Mouse (Mus musculus) CH12F3 (cell line): ENCODE measurements around the gene Ewsr1.
"Not testable (repeated sequence)": the region's sequence is repeated elsewhere in the genome, so short reads cannot be mapped to it uniquely, and the experiment has no call there.

ENCODE experiments used
- in situ Hi-C: fragments of 300-500 bp; cut with MboI; formaldehyde crosslinking; loops from 2 replicates; pipeline ENCODE4 v1.14.3; 2020; ENCODE audit warnings: low sequenced_read_pairs

The Ewsr1 gene

DNA sequence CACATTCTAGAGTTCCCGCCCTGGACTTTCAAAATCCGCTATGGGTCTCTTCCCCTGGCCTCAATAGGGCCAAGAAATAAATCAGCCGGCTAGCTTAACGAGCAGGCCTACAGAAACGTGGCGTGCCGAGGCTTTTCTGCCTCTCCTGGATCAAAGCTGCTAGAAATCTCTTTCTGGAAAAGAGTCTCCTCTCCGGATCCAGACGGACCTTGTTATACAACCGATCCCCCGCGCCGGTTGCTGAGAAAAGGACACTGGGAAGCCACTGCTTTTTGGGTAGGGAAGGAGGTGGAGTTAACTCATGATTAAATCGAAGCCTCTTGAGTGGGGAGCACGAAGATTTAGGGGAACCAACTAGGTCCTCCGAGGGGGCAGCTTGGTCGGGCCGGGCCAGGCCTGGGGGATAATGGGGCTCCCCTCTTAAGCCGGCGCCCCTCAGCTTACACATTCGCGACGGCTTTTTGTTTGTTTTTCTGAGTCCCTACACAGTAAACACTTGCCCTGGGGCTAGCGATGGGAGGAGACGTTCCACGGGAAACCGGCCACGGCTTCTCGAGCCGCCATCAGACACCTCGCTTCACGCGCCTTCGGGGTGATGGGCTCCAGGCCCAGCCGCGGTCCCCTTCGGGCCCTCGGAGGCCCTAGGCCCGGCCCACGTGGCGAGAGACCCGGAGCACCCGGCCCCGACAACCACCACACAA lies 881 bp downstream of the Ewsr1 start:
- in situ Hi-C loops = no loop called here

- in situ Hi-C loops = no loop called here
Observed at GRCm38 (mm10) chr11:5096480-5097020, 2.5 kb downstream of the Ewsr1 start.

GRCm38 (mm10) chr11:5095877-5096276 lies 3.2 kb downstream of the Ewsr1 start:
- in situ Hi-C loops = no loop called here

GRCm38 (mm10) chr11:5091706-5092105 lies 7.4 kb downstream of the Ewsr1 start:
- in situ Hi-C loops = no loop called here

DNA sequence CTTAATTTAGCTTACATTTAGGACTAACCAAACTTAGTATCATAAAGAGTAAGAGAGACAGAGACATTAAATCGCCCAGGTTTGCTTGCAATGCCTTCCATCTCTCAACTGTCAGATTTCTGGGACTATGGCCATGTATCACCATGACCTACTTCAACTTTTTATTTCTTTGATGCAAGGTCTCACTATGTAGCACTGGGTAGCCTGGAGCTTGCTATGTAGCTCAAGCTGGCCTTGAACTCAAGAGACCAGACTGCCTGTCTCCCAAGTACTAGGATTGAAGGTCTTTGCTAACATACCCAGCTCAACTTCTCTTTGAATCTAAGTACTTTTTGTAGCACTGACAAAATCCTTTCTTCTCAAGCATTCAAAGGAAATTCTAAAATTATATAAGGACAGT lies 9.9 kb downstream of the Ewsr1 start:
- in situ Hi-C loops = no loop called here

GRCm38 (mm10) chr11:5076843-5077242 lies 22.2 kb downstream of the Ewsr1 start:
- in situ Hi-C loops = not testable (repeated sequence)

GRCm38 (mm10) chr11:5075760-5076159 lies 23.3 kb downstream of the Ewsr1 start:
- in situ Hi-C loops = no loop called here

- in situ Hi-C loops = no loop called here
Observed at GRCm38 (mm10) chr11:5074882-5075281, 24.2 kb downstream of the Ewsr1 start.

DNA sequence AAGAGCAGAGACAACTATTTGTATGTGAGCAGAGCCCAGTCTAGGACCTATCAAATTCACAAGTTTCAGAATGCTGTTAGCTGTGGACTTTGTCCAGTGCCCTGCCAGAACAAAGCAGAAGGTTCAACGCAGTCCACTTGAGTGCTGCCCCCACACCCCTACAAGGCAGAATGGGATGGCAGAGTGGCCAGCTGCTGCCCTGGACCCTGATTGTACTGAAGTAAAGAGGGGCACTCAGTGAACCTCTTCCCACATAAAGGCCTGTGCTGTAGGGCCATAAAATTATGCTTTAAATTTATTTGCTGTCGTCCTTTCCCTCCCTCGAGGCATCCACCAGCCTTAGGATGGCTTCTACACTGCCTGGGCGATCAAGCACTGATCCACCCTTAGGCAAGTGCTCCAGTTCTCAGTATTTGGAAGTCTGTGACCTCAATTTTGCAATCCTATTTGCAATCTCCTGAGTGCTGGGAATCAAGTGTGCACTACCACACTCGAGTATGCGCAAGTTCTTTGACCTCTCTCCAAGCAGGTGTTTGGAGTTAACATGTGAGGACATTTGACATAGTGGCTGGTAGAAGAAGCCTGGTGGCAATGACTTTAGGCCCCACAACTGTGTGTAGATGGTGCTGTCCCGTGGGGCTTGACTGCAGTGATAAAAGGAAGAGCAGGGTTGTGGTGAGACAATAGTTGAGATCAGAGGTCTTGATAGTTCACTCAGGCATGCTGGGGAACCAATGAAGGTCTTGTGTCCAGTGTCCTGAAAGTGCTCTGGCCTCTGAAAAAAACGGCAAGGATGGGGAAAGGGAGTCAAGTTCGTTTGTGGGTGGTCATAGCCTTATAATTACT lies 30.7 kb downstream of the Ewsr1 start:
- in situ Hi-C loops = no loop called here

DNA sequence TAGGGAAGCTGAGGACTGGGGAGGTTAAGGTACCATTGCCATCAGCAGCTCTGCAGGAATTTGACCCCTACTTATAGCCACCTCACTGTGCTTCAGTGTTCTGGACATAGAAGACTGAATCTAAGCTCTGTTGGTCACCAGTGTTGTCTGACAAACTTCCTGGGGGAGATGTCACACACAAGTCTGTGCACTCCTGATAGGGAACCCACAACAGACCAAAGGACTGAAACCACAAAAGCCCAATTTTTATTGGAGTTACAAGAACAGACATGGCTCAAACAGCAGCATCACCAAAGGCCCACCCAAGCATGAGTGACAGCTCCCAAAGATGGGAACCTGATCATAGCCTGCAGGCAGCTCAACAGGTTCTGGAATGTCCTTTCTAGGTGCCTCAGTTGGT lies 32.0 kb downstream of the Ewsr1 start:
- in situ Hi-C loops = no loop called here

DNA sequence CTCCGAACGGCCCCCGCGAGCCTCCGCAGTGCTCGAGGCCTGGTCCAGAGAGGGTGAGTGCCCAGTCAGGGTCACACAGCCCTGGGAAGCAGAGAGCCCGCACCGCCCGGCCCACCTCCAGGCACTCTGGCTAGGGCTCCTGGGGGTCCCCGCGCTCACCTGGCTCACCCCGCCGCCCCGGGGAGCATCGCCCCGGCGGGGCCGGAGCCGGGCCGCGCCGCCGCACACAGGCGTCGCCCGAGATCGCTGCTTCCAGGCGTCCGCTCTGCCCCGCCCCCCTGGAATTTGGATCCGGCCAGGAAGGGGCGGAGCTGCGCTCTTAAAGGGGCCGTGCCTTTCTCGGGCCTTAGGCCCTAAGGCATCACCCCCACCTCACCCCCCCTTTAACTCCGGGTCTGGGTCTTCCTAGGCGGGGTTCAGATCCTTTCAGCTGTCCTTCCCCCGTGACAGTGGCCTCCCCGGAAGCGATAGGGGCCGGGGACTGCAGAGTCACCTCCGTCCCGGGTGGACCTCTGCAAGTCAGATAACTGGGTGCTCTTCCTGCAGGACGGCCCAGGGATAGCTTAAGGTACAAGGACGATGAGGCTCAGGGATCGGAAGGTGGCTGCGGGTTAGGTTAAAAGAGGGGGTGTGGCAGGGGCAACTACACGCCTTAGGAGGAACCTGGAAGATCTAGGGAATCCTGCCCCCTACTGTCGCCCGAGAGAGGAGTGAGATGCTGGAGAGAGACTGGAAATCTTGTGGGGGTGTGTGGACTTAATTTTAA lies 33.8 kb downstream of the Ewsr1 start, which contains the start of gene Gas2l1:
Gas2l1 (minus strand) TSS at position 272 of the 766 bp plus-strand sequence.
- in situ Hi-C loops = no loop called here

GRCm38 (mm10) chr11:5064282-5065055 lies 34.6 kb downstream of the Ewsr1 start:
- in situ Hi-C loops = no loop called here

DNA sequence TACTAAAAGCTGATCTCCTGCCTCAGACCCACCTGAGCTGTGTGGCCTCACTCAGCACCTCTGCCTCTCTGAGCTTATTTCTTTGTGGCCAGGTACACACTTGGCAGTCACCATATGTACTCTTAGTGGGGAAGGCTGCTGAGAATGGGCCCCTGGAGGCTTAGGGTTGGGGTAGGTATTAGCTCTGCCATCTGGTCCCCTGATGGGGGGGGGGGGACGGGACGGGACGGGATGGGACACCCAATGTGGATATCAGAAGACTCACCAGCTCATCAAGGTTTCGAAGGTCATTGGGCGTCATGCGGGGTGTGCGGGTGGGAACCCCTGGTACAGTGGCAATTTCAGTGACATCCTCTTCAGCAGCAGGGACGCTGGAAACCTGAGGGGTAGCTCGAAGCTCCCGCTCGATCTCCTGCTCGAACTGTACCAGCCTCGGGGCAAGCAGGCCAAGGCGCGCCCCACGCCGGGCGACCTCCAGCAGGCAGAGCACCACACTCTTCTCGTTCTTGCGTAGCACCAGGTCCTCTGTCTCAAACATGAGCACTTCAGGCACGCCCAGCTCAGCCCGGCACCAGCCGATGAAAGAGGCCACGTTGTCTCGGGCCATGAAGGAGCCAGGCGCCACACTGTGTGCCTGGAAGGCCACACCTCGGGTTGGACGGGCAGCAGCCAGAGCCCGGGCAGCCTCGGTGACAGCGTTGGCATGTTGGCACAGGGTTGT lies 35.3 kb downstream of the Ewsr1 start:
- in situ Hi-C loops = no loop called here

DNA sequence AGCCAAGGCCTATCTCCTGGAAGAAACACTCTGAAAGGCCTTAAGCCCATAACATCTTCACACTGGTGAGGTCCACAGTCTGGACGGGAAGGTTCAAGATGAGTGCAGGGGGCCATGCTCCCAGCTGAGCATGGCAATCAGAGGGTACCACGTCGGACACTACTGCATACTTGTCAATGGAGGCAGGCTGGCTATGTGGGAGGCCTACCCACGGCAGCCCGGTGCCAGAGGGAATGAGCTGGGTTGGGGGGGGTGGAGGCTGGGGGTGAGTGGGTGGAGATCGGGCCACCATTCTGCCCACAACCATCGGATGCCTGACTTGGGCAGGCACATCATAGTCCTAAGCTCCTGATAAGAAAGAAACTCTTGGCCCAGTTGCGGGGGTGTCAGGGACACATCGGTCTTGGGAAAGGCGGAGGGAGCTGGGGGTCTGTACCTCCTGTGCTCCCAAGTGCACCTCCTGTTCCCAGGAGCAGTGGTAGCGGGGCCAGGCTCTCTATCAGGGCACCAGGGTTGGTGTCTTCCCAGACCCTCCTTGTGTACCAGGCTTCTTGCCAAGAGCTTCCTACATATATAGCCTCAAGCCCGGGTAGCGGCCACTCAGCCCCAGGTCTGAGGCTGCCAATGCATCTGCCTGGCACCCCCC lies 36.1 kb downstream of the Ewsr1 start:
- in situ Hi-C loops = no loop called here

- in situ Hi-C loops = no loop called here
Observed at GRCm38 (mm10) chr11:5062326-5062725, 36.7 kb downstream of the Ewsr1 start.

DNA sequence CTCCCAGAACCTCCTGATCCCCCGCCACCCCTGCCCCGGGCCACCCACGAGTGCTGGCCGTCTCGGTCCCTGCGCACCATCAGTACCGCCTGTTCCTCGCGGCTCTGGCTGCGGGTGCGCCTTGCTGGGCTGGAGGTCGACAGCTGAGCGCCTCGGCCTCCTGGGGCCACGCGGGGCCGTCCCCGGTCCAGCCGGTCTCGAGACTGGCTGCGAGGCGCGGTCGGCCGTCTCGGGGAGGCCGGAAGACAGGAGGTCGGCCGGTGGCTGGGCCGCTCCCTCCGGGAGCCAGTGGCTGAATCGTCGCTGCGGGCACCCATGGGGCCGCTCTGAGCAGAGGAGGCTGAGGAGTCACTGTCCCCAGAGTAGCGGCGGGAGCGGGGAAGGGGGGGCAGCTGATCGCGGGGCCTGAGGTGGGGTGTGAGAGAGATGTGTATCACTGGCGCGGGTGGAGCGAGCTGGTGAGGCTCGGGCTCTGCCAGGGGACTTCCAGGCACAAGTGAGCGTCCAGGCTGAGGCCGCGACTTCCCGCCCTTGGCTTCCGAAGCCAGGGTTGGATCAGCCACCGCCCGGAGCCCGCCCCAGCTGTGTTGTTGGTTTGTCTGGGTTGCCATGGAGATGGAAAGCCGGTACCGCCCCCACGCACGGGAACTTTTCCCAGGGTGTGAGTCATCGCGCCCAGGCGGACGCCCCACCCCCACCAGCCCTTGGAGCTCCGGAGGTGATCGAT lies 37.5 kb downstream of the Ewsr1 start:
- in situ Hi-C loops = no loop called here

DNA sequence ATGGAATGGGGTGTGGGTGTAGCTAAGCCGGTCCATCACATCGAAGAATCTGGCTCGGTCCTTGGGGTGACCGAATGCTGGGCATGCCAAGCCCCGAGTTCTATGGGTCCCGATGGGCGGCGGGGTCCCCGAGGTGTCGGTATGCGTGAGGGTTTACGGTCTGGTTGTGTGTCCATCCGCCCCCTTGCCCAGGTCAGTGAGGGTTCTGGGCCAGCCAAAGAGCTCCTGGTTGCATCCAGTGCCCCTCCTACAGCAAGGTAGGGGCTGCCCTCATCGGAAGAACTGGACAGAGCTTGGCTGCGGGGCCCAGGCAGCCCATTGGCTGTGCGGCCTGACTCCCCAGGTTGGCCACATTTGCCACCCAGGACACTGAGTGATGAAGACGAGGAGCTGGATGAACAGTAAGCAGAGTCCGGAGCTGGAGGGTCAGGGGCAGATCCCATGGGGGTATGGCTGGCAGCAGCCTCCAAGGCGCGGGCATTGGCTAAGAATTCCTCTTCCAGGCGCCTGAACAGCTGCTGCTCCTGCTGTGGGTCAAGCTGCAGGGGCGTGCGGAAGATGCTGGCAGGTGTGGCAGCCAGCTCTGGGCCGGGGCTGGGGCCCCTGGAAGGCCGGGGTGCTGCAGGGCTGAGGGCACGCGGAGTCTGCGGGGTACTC lies 38.2 kb downstream of the Ewsr1 start:
- in situ Hi-C loops = no loop called here

GRCm38 (mm10) chr11:5059704-5060156 lies 39.3 kb downstream of the Ewsr1 start:
- in situ Hi-C loops = no loop called here
